Mouse (Mus musculus) gastrocnemius, postnatal 36 days (tissue): ENCODE results near the gene Cstl1. TPM values are rescaled to one million over a fixed set of nuclear protein-coding genes. Genes with fewer than 3 reads are reported as not detected.
"Not testable (repeated sequence)": the region's sequence is repeated elsewhere in the genome, so short reads cannot be mapped to it uniquely, and the experiment has no call there.

ENCODE experiments used
- DNase-seq, 2 experiments: peaks; one replicate each; pipeline ENCODE4 v3.0.0; 2022
- intact Hi-C: fragments of 180-260 bp; cut with DNase I; formaldehyde crosslinking; loops from one replicate; pipeline ENCODE4 v1.15.1; 2025
- long read RNA-seq, 2 experiments: library from polyadenylated mRNA; stranded (forward); transcript quantifications; one replicate each; pipeline ENCODE4 v2.0.0; 2021
- total RNA-seq, 2 experiments: library from RNA; stranded (reverse); gene quantifications; 2 replicates each; pipeline ENCODE4 v1.2.3; 2021

Cstl1 gene
- total RNA-seq, result not detected
- long read RNA-seq, experiment 1, result 0 reads
- long read RNA-seq, experiment 2, result 0 reads

- DNase-seq, result no peak
- intact Hi-C loops, result loop anchor here (5.0 kb wide), 2 partner anchors 102 to 152 kb away; no protein-coding TSS in a partner anchor
Observed at GRCm38 (mm10) chr2:148750058-148750457, at the start of gene Cstl1. TSS of gene Cstl1 (plus strand) at chr2:148750358.

- DNase-seq, result no peak
- intact Hi-C loops, result no loop called here
Observed at GRCm38 (mm10) chr2:148706409-148707201, 43.6 kb upstream of the Cstl1 start.

- intact Hi-C loops, result no loop called here
- no peak for DNase-seq
Observed at GRCm38 (mm10) chr2:148707202-148707530, 43.0 kb upstream of the Cstl1 start.

GRCm38 (mm10) chr2:148712326-148712725 is 37.8 kb upstream of the Cstl1 start:
- DNase-seq, result no peak
- intact Hi-C loops, result no loop called here

GRCm38 (mm10) chr2:148717072-148717471 is 33.1 kb upstream of the Cstl1 start:
- no peak for DNase-seq
- intact Hi-C loops, result no loop called here

GRCm38 (mm10) chr2:148719271-148719995 is 30.7 kb upstream of the Cstl1 start:
- no peak for DNase-seq
- intact Hi-C loops, result no loop called here

- intact Hi-C loops, result no loop called here
- DNase-seq, result peak; percentile 30 to 31
Observed at GRCm38 (mm10) chr2:148731614-148732326, 18.4 kb upstream of the Cstl1 start.

- DNase-seq, result peak; percentile 85 to 90
- intact Hi-C loops, result no loop called here
Observed at GRCm38 (mm10) chr2:148732327-148733000, 17.7 kb upstream of the Cstl1 start, which contains the start of gene Napb. TSS of gene Napb (minus strand) at chr2:148732467.

GRCm38 (mm10) chr2:148743001-148743400 is 7.2 kb upstream of the Cstl1 start:
- peak; percentile 23 to 52 for DNase-seq
- intact Hi-C loops, result no loop called here

- no peak for DNase-seq
- intact Hi-C loops, result no loop called here
Observed at GRCm38 (mm10) chr2:148743846-148744407, 6.2 kb upstream of the Cstl1 start.

GRCm38 (mm10) chr2:148751893-148752813 is 2.0 kb downstream of the Cstl1 start:
- intact Hi-C loops, result loop anchor here (5.0 kb wide), 2 partner anchors 100 to 150 kb away; no protein-coding TSS in a partner anchor
- DNase-seq, result peak; percentile 15 to 33

- intact Hi-C loops, result loop anchor here (5.0 kb wide), 2 partner anchors 98 to 148 kb away; no protein-coding TSS in a partner anchor
- no peak for DNase-seq
Observed at GRCm38 (mm10) chr2:148754310-148754846, 4.2 kb downstream of the Cstl1 start.

GRCm38 (mm10) chr2:148763648-148764388 is 13.7 kb downstream of the Cstl1 start:
- intact Hi-C loops, result no loop called here
- no peak for DNase-seq

GRCm38 (mm10) chr2:148771397-148771796 is 21.2 kb downstream of the Cstl1 start, which contains the start of gene Cst11:
TSS of gene Cst11 (minus strand) at chr2:148771497.
- intact Hi-C loops, DNase-seq: not testable (repeated sequence)

GRCm38 (mm10) chr2:148781709-148782108 is 31.6 kb downstream of the Cstl1 start, which contains the start of gene 8030411F24Rik:
TSS of gene 8030411F24Rik (plus strand) at chr2:148782009.
- no peak for DNase-seq
- intact Hi-C loops, result no loop called here

GRCm38 (mm10) chr2:148789142-148789541 is 39.0 kb downstream of the Cstl1 start, which contains the start of gene Cst12:
TSS of gene Cst12 (plus strand) at chr2:148789361.
- no peak for DNase-seq
- intact Hi-C loops, result no loop called here

- no peak for DNase-seq
- intact Hi-C loops, result no loop called here
Observed at GRCm38 (mm10) chr2:148798485-148798884, 48.3 kb downstream of the Cstl1 start, which contains the start of gene Cst8. TSS of gene Cst8 (plus strand) at chr2:148798785.
